Mouse (Mus musculus): ENCODE measurements around the gene Grin2d. TPM values are rescaled to one million over a fixed set of nuclear protein-coding genes. Genes with fewer than 3 reads are reported as not detected.

Grin2d gene
- polyA plus RNA-seq, 1 experiment = 1.1 TPM

GRCm38 (mm10) chr7:45897258-45897757 is 19.1 kb upstream of the Grin2d start:
- H3K36me3 ChIP-seq (ENCODE audit: control insufficient read depth, insufficient read depth, low read length) = no peaks in the 10 kb centered on the region
- H3K27me3 ChIP-seq (ENCODE audit: control insufficient read depth, insufficient read depth, low read length) = no peaks in the 10 kb centered on the region
- TF ChIP-seq CTCF (IDR thresholded peaks at IDR 0.05; ENCODE audit: borderline replicate concordance, control insufficient read depth, extremely low read depth, insufficient read depth, low read length, poor library complexity) (no peak), POLR2A (IDR thresholded peaks at IDR 0.05; ENCODE audit: control insufficient read depth, extremely low read depth, insufficient read depth, low read length, poor library complexity) (peak; percentile 7; the same call in 1 of the 2 replicates)
- peaks cover 17% of the 10 kb centered on the region for H3K4me1 ChIP-seq (replicated peaks; ENCODE audit: control insufficient read depth, insufficient read depth, low read length)
- no peak for DNase-seq
- peak overlapping the region; percentile 57 for H3K4me3 ChIP-seq (ENCODE audit: control insufficient read depth, insufficient read depth, low read length)
- peak overlapping the region; percentile 65 for H3K27ac ChIP-seq (ENCODE audit: control insufficient read depth, insufficient read depth, low read length)
- WGBS = 3% methylated on average over 19 of the region's 19 CpGs

DNA sequence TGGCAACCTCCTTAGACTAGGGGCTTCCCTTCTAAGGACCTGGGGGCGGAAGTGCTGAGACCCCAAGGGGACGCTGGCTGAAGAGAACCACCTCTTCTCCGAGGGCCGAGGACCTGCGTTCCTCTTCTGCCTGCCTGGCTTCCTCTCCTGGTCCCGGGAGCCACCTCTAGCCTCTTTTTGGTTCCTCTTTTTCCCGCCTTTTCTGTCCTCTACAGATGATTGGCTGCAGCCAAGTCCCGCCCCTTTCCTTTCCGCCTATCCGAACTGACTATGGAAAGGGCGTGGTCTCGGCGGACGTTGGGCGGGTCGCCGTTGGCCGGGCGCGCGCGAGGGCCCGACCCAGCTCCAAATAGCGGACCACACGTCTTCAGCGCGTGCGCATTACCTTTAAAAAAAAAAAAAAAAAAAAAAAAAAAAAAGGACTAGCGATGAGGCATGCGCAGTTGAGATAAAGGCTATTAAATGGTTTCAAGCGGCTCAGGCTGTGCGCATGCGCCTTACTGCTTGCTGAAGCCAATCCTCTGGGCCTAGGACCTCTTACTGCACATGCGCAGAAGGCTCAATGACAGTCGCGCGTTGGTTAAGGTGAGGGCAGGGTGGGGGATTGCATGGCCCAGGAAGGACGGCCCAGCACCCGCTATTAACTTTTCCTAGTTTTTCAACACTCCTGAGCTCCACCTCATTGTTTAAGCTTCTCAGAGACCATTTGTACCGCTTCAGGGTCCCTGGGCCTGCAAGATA is 18.5 kb upstream of the Grin2d start, which contains the start of the genes Syngr4 and Tmem143:
Gene Syngr4 (minus strand): TSS at position 198 of the 741 bp plus-strand sequence.
Gene Tmem143 (plus strand): TSS at position 425 of the 741 bp plus-strand sequence.
- DNase-seq = peak; percentile 93
- TF ChIP-seq POLR2A (IDR thresholded peaks at IDR 0.05; ENCODE audit: control insufficient read depth, extremely low read depth, insufficient read depth, low read length, poor library complexity) (peak; percentile 90; the same call in 1 of the 2 replicates), CTCF (IDR thresholded peaks at IDR 0.05; ENCODE audit: borderline replicate concordance, control insufficient read depth, extremely low read depth, insufficient read depth, low read length, poor library complexity) (no peak)
- whole genome bisulfite sequencing = under 1% methylated on average over 40 of the region's 40 CpGs
- no peaks in the 10 kb centered on the region for H3K36me3 ChIP-seq (ENCODE audit: control insufficient read depth, insufficient read depth, low read length)
- H3K27ac ChIP-seq (ENCODE audit: control insufficient read depth, insufficient read depth, low read length) = peak within 1 kb of the TSS; percentile 65
- H3K27me3 ChIP-seq (ENCODE audit: control insufficient read depth, insufficient read depth, low read length) = no peaks in the 10 kb centered on the region
- peaks cover 17% of the 10 kb centered on the region for H3K4me1 ChIP-seq (replicated peaks; ENCODE audit: control insufficient read depth, insufficient read depth, low read length)
- peak within 1 kb of the TSS; percentile 57 for H3K4me3 ChIP-seq (ENCODE audit: control insufficient read depth, insufficient read depth, low read length)

GRCm38 (mm10) chr7:45895931-45896516 is 17.8 kb upstream of the Grin2d start:
- H3K36me3 ChIP-seq (ENCODE audit: control insufficient read depth, insufficient read depth, low read length) = no peaks in the 10 kb centered on the region
- H3K4me1 ChIP-seq (replicated peaks; ENCODE audit: control insufficient read depth, insufficient read depth, low read length) = peaks cover 17% of the 10 kb centered on the region
- WGBS = 75% methylated on average over 6 of the region's 6 CpGs
- no peak for TF ChIP-seq POLR2A (IDR thresholded peaks at IDR 0.05; ENCODE audit: control insufficient read depth, extremely low read depth, insufficient read depth, low read length, poor library complexity)
- no peak for TF ChIP-seq CTCF (IDR thresholded peaks at IDR 0.05; ENCODE audit: borderline replicate concordance, control insufficient read depth, extremely low read depth, insufficient read depth, low read length, poor library complexity)
- H3K27ac ChIP-seq (ENCODE audit: control insufficient read depth, insufficient read depth, low read length) = no peak overlapping the region
- DNase-seq = no peak
- 0 out of 2 replicates have a peak overlapping the region, but pooled peaks have one; percentile 57 for H3K4me3 ChIP-seq (ENCODE audit: control insufficient read depth, insufficient read depth, low read length)
- H3K27me3 ChIP-seq (ENCODE audit: control insufficient read depth, insufficient read depth, low read length) = no peaks in the 10 kb centered on the region

- no peak overlapping the region for H3K4me3 ChIP-seq (ENCODE audit: control insufficient read depth, insufficient read depth, low read length)
- H3K4me1 ChIP-seq (replicated peaks; ENCODE audit: control insufficient read depth, insufficient read depth, low read length) = peaks cover 16% of the 10 kb centered on the region
- no peak for DNase-seq
- WGBS = 91% methylated on average over 2 of the region's 2 CpGs
- TF ChIP-seq CTCF (IDR thresholded peaks at IDR 0.05; ENCODE audit: borderline replicate concordance, control insufficient read depth, extremely low read depth, insufficient read depth, low read length, poor library complexity) = no peak
- TF ChIP-seq POLR2A (IDR thresholded peaks at IDR 0.05; ENCODE audit: control insufficient read depth, extremely low read depth, insufficient read depth, low read length, poor library complexity) = no peak
- no peaks in the 10 kb centered on the region for H3K27me3 ChIP-seq (ENCODE audit: control insufficient read depth, insufficient read depth, low read length)
- no peak overlapping the region for H3K27ac ChIP-seq (ENCODE audit: control insufficient read depth, insufficient read depth, low read length)
- H3K36me3 ChIP-seq (ENCODE audit: control insufficient read depth, insufficient read depth, low read length) = no peaks in the 10 kb centered on the region
These were observed 14.5 kb upstream of the Grin2d start for GRCm38 (mm10) chr7:45892651-45893050.

- Histone ChIP-seq H3K27ac (ENCODE audit: control insufficient read depth, insufficient read depth, low read length) (no peak overlapping the region), H3K27me3 (ENCODE audit: control insufficient read depth, insufficient read depth, low read length) (no peaks in the 10 kb centered on the region), H3K36me3 (ENCODE audit: control insufficient read depth, insufficient read depth, low read length) (peaks cover 25% of the 10 kb centered on the region), H3K4me1 (replicated peaks; ENCODE audit: control insufficient read depth, insufficient read depth, low read length) (0 out of 2 replicates have a peak, but pooled peaks cover 2% of the 10 kb centered on the region), H3K4me3 (ENCODE audit: control insufficient read depth, insufficient read depth, low read length) (no peak overlapping the region)
- TF ChIP-seq POLR2A (IDR thresholded peaks at IDR 0.05; ENCODE audit: control insufficient read depth, extremely low read depth, insufficient read depth, low read length, poor library complexity) = no peak
- TF ChIP-seq CTCF (IDR thresholded peaks at IDR 0.05; ENCODE audit: borderline replicate concordance, control insufficient read depth, extremely low read depth, insufficient read depth, low read length, poor library complexity) = no peak
- DNase-seq = no peak
- 10% methylated on average over 3 of the region's 3 CpGs for WGBS
These were observed 9.1 kb upstream of the Grin2d start for GRCm38 (mm10) chr7:45887246-45887645.

DNA sequence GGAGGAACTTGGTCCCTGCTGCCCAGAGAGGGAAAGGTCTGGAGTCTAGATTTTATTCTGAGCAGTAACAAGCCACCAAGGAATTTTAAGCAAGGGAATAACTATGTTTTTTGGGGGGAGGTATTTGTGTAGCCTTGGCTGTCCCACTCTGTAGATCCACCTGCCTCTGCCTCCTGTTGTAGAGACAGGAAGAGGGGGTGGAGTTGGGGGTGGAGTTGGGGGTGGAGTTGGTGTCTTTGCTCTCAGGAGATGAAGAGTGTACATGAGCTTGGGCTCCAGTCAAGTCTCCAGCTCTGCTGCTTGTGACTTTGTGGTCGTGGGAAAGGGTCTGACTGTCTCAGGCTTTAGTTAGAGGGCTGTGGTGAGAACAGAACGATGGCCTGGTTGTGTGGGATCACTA is 2.8 kb upstream of the Grin2d start:
- no peaks in the 10 kb centered on the region for H3K4me1 ChIP-seq (replicated peaks; ENCODE audit: control insufficient read depth, insufficient read depth, low read length)
- H3K27me3 ChIP-seq (ENCODE audit: control insufficient read depth, insufficient read depth, low read length) = no peaks in the 10 kb centered on the region
- no peak overlapping the region for H3K4me3 ChIP-seq (ENCODE audit: control insufficient read depth, insufficient read depth, low read length)
- DNase-seq = no peak
- H3K36me3 ChIP-seq (ENCODE audit: control insufficient read depth, insufficient read depth, low read length) = peaks cover 58% of the 10 kb centered on the region
- 91% methylated on average over 2 of the region's 2 CpGs for WGBS
- TF ChIP-seq CTCF (IDR thresholded peaks at IDR 0.05; ENCODE audit: borderline replicate concordance, control insufficient read depth, extremely low read depth, insufficient read depth, low read length, poor library complexity) = no peak
- no peak for TF ChIP-seq POLR2A (IDR thresholded peaks at IDR 0.05; ENCODE audit: control insufficient read depth, extremely low read depth, insufficient read depth, low read length, poor library complexity)
- H3K27ac ChIP-seq (ENCODE audit: control insufficient read depth, insufficient read depth, low read length) = no peak overlapping the region
